Mouse (Mus musculus): ENCODE data around the gene Sik2. TPM values are rescaled to one million over a fixed set of nuclear protein-coding genes. Genes with fewer than 3 reads are reported as not detected.

Sik2 gene
- total RNA-seq, 2 experiments from 2014 or later, result 92.4 to 151 TPM

DNA sequence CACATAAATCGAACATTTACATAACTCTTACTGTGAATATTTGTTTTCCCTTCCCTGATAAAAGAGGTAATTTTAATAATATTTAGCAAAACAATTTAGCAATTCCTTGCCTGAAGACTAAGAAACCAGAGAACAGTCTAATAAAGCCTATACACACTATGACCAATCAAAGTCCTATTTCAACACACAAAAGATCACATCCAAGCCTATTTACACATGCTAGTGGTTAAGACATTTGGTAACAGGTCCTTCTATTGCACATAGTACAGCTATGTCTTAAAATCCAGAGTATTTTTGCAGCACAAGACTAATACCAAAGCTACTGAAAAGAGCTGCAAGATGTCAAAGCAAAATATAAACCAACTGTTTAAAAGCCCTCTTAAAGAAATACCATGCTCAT, 4.8 kb downstream of the Sik2 start:
- no peak for ATAC-seq (replicated peaks; ENCODE audit: low FRiP score, poor library complexity, severe bottlenecking)

DNA sequence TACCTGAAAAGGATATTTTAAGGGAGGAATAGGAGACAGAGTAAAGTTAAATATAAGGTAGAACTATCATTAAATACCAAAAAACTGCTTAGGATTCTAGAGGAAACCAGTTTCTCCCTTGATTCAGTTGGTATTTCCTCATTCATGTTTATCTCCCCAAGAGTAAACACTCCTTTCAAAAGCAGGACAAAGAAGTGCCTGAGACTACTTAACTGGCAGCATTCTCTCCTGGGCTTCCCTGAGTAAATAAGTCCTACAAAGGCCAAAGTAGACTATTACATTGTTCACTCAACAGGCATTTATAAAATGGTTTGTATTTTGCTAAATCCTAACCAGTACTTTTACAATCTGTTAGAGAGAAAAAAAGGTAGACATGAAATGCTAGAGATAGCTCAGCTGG, 22.2 kb downstream of the Sik2 start:
- ATAC-seq (replicated peaks; ENCODE audit: low FRiP score, poor library complexity, severe bottlenecking), result no peak

DNA sequence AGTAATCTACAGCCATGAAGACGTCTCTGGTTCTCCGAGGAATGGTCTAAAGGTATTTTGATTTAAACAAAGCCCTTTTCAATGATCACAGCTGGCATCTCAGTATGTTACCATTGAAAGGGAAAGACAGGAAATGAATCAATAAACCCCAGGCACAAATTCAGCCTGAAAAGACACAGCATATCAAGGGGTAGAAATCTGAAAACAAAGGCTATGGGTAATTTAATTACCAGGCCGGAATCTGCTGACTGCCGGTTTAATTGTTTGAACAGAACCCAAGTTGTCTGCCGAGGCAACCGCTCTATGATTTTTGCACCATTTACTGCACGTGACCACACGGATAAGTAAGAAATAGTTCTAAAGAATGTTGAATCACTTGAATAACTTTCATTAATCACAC, 22.8 kb downstream of the Sik2 start:
- ATAC-seq (replicated peaks; ENCODE audit: low FRiP score, poor library complexity, severe bottlenecking), result no peak

DNA sequence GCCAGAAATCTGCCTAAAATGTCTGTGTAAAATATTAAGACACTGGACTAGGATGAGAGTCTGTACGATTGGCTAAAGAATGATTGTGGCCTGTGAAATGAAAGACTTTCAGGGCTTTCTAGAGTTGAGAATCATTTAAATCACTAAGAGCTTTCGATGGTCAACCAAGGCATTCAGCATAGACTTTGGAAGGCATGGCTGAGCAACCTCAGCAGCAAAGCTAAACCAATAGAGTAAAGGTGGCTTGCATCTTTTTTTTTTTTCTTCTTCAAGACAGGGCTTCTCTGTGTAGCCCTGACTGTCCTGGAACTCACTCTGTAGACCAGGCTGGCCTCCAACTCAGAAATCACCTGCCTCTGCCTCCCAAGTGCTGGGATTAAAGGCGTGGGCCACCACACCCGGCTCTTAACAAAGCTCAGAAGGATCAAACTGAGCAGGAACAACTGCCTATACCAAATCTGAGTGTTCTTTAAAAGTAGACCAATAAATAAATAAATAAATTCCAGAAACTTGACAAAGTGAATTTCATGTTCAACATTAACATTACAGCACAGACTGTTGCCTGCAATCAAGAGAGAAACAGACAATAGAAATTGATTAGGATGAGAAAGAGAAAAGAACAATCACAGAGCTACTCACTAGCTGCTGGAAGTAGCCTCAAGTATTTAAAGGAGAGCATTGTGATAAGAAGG, 27.2 kb downstream of the Sik2 start:
- no peak for ATAC-seq (replicated peaks; ENCODE audit: low FRiP score, poor library complexity, severe bottlenecking)

DNA sequence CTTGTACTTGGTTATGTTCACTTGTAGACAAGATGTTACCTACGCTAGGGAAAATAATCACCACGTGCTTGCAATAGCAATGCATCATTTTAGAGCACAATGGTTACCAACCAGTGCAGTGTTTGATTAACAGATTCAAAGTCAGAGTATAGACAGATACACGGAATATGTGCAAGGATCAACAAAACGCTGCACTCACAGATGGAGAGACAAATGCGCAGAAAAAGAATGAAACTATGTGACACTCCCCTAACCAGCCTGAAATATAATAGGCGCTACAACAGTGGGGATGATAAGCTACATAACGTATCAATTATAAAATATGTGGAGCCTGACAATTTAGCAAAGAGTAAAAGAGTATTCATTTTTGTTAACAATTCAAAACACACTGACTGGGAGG, 34.2 kb downstream of the Sik2 start:
- no peak for ATAC-seq (replicated peaks; ENCODE audit: low FRiP score, poor library complexity, severe bottlenecking)

DNA sequence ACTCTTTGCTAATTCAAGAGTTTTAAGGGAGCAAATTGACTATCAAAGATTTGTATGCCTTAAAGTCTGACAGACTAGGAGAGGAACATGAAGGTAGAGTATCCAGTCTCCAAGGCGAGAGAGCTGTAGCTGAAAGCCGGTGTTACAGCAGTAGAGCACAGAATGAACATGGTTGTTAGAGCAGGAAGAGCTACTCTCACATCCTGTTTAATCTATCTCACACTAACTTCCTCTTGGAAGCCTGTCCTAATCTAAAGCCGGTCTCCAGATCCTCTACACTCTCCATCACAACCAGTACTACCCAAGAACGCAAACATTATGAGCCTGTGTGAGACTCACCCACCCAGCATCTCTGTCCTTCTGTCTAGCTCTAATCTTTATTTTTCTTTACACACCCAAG, 38.5 kb downstream of the Sik2 start:
- ATAC-seq (replicated peaks; ENCODE audit: low FRiP score, poor library complexity, severe bottlenecking), result no peak

DNA sequence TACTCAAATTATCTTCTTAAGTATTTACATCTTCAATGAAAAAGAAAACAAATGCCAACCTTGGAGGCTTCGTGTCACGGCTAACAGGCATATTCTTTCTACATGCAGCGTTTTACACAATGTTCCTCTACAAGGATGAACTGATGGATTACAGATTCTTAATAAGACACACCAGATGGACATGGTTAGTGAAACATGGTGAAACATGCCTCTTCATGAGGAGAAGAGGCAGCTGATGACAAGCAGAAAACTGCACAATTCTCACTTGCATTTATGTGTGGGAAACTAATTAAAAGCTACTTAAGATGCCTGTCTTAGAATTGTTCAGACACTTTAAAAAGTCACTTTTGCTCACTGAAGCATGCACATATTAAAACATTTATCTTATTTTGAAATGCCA, 39.6 kb downstream of the Sik2 start:
- no peak for ATAC-seq (replicated peaks; ENCODE audit: low FRiP score, poor library complexity, severe bottlenecking)

DNA sequence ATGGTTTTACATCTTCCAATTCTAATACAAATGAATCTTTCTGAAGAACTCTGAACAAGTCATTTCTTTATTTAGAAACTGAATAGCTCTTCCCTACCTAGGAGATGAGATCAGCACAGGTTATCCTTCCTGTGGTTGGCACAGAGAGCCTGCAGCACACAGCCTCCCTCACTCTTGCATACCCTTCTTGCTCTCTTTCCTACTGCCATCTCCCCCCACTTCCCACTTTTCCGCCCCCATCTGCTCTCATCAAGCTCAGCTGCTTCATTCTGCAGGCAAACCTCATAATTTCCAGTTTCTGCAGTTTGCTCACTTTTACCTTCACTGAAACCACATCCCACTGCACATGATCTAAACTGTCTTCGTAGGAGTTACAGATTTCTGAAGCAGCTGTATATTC, 42.6 kb downstream of the Sik2 start:
- no peak for ATAC-seq (replicated peaks; ENCODE audit: low FRiP score, poor library complexity, severe bottlenecking)

DNA sequence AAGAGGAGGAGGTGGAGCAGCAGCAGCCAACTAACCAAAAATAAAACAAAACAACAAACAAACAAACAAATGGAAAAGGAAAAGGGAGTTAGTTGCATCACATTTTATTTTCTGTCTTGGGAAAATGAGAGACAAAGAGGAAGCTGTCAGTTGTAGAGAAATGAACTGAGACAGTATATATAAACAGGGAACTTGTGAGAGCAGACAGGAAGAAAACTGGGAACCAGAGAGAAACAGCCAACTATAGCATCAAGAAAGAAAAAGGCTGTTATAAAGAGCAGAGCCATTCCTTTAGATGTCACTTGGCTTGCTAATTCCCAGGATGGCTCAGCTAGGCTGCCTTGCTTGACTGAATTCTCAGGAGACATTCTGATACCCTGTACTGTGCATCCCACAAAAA, 43.5 kb downstream of the Sik2 start:
- ATAC-seq (replicated peaks; ENCODE audit: low FRiP score, poor library complexity, severe bottlenecking), result no peak

DNA sequence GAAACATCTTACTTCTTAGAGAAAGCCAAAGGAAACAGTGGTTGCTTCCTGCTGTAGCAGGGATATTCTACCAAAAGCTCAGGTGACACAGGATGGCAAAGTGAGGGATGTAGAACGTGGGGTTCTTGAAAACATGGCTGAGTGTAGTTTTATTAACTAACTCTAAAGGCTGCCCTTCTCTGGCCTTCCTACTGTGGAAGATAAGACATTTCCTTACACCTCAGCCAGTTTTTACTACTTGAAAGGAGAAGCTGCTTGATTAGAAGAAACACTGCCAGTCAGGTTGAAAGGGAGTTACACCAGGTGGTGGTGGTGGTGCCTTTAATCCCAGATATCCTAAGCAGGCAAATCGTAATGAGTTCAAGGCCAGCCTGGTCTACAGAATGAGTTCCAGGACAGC, 44.0 kb downstream of the Sik2 start:
- ATAC-seq (replicated peaks; ENCODE audit: low FRiP score, poor library complexity, severe bottlenecking), result no peak

DNA sequence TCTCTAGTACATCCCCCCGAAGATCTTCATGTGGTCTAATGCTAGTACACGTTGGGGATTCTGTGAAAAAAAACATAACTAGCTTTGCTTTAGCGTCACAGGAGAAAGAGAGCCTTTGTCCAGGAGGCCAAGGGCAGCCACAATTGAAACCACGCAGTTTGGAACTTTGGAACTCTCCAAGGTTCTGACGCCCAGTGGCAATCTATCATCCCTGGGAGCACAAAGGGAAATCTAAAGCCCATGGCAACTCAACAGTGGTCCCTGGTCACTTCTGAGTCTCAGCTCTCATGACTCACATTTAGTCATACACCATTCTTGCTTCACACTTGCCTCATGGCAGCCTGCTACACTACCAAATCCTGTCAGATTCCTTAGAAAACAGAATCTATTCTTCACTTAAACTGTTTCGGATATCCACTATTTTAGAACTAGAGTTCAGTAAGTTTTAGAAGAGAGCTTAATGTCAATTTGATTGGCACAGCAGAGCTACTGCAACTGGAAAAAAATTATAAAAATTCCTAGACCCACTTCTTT, 50.9 kb downstream of the Sik2 start:
- ATAC-seq (replicated peaks; ENCODE audit: low FRiP score, poor library complexity, severe bottlenecking), result no peak

DNA sequence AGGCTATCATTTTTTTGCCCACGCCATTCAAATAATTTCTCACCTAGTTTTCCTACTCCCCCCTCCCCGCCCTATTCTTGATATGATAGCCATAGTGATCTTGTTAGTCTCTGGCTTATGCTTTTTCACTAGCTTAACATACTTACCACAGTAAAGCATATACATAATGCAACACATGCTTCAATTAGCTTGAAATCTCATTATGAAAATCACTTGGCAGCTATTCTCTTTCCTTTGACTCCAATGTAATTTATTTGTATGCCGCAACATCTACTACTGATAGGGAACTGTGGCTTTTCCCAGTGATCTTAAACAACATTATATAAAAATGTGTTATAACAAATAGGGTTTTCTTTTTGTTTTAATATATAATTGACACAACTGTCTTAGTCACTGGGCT, 53.7 kb downstream of the Sik2 start:
- ATAC-seq (replicated peaks; ENCODE audit: low FRiP score, poor library complexity, severe bottlenecking), result no peak

DNA sequence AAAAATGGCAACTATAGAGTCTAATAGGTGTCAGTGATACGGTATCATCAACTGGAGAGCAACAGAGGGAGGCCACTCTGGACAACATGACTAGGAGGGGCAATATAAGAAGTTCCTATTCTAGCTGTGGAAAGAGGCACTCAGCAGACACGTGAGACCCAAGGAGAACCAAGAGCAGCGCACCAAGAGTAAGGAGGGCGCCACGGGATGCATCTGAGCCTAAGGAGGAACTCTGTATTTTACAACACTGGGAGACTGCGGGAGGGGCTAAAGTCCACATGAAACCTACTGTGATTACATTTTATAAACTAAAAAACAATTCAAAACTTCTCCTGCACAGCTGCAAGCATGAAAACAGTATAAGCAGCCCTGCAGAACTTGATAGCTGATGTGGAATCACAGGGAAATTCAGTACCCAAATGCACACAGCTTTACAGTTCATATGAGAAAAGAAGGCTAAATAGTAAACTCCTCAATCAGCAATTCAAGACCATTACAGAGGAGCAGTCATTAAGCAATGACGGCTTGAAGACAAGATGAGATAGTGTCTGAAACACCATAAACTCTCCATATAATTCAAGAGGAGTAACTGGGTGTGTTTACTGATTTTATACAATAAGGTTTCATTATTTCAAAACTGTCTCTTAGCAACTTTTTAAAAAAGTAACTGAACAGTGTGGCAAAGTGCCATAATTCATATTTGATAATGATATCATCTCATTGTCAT, 60.6 kb downstream of the Sik2 start:
- ATAC-seq (replicated peaks; ENCODE audit: low FRiP score, poor library complexity, severe bottlenecking), result no peak

DNA sequence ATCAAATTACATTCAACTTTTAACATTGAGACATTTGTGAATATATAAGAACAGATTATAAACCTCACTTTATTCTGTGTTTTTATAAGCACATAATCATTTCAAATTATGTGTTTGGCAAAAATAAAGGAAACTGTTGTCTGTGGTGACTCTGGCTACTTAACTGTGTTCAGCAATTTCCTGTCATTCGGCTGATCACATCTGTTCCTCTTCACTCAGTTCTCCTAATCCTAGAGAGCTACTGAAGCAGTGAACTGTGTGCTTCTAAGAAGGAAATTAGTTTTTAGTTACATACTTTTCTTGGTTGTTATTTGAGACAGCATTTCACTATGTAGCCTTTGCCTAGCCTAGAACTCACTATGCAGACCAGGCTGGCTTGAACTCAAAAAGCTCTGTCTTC, 62.5 kb downstream of the Sik2 start:
- no peak for ATAC-seq (replicated peaks; ENCODE audit: low FRiP score, poor library complexity, severe bottlenecking)

DNA sequence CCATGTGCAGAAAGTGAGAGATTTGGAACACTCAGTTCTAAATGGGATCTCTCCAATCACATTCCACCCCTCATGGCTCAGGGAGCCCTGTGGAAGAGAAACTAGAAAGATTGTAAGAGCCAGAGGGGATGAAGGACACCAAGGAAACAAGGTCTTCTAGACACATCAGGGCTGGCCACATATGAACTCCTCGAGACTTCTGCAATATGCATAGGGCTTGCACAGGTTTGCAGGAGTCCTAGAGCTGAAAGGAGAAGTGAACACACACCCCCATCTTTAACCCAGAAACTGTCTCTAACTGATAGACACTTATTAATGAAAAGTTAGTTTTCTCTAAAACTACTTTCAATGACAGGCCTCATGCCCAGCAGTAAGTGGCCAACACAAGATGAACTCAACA, 64.0 kb downstream of the Sik2 start:
- ATAC-seq (replicated peaks; ENCODE audit: low FRiP score, poor library complexity, severe bottlenecking), result 0 out of 2 replicates have a peak, but pooled peaks have one; percentile 19

DNA sequence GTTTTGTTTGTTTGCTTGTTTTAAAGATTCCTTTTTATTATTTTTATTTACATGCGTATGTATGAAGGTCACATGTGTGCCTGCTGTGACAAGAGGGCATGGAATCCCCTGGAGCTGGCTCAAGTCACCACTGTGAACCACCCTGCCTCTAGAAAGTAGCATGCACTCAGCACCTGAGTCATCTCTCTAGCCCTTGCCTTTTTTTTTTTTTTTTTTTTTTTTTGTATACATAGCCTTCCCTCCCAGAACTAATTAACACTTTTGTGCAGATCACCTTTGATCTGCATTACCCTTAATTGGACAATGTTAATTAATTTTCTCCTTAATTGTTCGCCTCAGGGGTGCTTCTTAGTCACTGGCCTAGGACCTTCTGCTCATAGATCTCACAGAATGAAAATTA, 66.2 kb downstream of the Sik2 start:
- no peak for ATAC-seq (replicated peaks; ENCODE audit: low FRiP score, poor library complexity, severe bottlenecking)

DNA sequence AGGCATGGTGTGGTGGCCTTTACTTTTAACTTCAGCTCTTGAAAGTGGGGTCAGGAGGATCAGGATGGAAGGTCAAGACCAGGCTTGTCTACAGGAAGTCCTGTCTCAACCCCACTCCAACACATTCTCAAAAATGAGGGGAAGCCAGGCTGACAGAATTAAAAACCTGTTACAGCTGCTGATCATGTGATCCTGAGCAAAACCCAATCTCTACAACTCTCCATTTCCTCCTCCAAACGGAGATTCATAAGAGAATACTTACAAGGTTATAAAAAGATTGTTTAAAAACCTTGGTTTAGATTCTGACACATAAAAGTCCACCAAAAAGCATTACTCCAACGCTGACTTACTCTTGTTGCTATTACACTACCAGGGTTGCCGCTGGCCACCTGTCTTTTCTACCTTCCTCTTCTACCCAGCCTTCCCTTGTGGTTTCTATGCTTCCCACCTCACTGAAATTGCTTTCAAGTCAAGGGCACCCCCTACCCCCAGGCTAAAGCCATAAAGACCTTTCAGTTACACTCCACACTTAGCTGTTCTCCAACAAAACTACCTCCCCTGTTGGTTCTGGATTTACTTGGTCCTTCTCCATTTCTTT, 67.0 kb downstream of the Sik2 start:
- ATAC-seq (replicated peaks; ENCODE audit: low FRiP score, poor library complexity, severe bottlenecking), result no peak

DNA sequence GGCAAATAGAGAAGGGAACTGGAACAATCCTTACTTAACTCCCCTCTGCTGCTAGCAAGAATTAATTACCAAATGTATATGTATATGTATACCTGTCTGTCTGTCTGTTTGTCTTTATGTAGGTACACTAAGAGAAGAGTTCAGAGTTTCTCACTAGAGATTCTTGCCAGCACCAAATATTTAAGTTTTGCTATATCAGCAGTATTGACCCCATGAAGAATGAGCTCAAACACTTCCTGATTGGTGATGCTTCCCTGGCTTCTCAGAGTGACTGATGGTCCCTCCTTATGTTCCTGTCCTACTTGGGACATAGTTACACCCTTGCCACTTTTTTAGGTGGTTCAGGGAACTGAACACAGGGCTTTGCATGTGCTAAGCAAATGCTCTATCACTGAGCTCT, 78.9 kb downstream of the Sik2 start:
- no peak for ATAC-seq (replicated peaks; ENCODE audit: low FRiP score, poor library complexity, severe bottlenecking)

DNA sequence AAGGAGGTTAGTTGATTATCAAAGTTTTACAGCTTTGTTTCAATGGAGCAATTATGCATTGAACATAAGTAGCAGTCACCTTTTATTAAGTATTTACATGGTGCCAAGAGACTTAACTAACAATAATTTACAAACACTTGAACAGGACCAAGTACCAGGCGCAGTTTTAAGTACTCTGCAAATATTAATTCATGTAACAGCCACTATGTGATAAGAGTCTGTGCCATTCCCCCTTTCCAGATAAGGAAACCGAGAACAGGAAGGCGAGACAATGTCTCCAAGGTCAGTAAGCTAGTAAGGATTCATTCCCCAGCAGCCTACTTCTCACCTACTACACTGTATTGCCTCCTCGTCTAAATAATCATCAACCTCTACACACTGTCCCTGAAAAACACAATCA, 83.1 kb downstream of the Sik2 start:
- ATAC-seq (replicated peaks; ENCODE audit: low FRiP score, poor library complexity, severe bottlenecking), result peak; percentile 41

DNA sequence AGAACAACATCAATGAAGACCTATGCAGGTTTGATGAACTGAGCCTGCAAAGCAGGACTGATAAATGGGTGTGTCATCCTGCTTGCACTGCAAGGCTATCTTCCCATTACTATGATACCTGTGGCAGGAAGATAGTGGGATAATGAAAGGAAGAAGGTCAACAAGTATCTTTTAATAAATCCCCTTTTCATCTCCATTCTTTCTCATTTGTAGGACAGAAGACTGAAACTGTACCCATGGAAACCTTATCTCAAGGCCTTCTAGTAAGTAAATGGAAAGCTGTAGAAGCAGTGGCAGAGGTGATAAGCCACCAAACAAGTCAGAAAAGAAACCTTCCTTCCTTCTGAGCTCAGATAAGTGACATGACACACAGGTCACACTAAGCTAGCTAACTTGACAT, 84.4 kb downstream of the Sik2 start:
- peak; percentile 84 for ATAC-seq (replicated peaks; ENCODE audit: low FRiP score, poor library complexity, severe bottlenecking)
